Mouse (Mus musculus) spleen, adult 12 weeks (tissue): ENCODE results near the gene Mkrn3.

ENCODE experiments used
- DNase-seq: peaks from one replicate; pipeline ENCODE4 v3.0.0; 2022; ENCODE audit warnings: low spot score

The Mkrn3 gene

DNA sequence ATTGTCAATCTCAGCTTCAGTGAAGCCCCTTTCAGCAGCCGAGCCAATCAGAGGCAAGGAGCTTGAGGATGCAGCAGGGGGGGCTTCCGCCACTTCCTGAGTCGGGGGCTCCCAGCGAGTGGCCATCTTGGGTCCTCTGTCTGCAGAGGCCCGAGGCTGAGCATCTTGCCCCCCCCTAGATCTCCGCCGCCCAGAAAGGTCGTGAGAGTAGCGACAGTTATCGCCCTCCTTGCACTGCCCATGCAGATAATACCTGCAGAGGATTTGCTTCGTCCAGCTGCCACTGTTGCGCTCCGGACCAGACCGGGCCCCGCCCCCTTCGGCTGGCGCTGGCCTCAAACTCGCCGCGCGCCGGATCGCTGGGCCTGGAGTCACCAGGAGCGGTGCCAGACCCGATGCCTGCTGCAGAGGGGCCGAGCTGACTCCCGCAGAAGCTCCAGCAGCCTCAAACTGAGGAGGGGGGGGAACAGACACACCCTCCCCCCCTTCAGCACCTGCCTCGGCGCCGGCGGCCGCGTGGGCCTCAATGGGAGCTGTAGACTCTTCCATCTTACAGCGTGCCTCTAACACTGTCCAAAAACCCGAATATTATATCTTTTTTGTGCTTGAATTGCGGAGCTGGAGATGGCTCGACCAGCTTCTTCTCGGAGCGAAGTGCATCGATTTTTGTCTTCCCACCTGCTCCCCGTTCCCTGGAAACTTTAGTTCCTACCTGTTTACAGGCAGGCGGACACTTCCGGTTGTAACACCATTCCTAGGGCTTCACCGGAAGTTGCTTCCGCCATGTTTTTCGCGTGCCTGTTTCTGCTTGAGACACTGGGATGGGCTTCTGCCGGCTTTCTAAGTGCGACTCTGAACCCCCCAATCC, at the start of gene Mkrn3:
Gene Mkrn3, minus strand, starts transcription at position 647 of the 868 bp plus-strand sequence.
- no peak for DNase-seq

DNA sequence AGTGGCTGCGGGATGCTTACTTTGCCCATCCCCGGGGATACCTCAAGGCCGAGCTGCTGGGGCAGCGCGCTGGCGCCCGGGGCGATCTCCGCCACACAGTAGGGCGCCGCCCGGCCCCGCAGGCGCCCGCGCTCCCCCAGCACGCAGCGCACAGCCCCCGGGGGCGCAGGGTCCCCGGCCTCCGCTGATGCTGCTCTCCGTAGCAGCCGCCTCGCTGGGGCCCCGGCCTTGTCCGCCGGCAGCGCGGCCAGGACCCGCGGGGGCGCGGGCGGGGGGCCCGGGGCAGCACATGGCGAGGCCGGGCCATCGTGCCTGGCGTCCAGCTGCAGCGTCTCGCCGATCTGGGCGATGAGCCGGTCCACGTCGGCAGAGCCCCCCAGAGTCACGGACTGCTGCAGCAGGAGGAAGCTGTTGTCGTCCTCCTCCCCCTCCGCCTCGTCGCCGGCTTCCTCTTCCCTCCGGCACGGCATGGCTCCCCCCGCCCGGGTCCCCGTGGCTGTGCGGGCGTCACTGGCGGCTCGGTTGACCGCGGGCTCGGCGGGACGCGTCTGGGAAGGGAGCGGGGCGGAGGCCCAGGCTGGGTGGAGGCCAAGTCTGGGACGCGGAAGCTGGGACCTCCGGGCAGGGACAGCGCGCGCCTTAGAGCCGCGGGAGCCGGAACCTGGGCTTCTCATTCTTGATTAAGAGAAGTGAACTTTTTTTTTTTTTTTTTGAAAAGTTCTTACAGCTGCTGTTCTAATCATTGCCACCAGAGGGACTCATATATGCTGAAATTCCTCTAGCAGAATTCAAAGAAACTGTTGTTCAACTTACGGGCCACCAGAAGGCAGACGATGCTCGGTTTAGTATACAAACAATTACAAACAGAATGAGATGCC, 44.2 kb upstream of the Mkrn3 start, which contains the start of gene Peg12:
Gene Peg12, minus strand, starts transcription at position 633 of the 878 bp plus-strand sequence.
- DNase-seq: no peak

DNA sequence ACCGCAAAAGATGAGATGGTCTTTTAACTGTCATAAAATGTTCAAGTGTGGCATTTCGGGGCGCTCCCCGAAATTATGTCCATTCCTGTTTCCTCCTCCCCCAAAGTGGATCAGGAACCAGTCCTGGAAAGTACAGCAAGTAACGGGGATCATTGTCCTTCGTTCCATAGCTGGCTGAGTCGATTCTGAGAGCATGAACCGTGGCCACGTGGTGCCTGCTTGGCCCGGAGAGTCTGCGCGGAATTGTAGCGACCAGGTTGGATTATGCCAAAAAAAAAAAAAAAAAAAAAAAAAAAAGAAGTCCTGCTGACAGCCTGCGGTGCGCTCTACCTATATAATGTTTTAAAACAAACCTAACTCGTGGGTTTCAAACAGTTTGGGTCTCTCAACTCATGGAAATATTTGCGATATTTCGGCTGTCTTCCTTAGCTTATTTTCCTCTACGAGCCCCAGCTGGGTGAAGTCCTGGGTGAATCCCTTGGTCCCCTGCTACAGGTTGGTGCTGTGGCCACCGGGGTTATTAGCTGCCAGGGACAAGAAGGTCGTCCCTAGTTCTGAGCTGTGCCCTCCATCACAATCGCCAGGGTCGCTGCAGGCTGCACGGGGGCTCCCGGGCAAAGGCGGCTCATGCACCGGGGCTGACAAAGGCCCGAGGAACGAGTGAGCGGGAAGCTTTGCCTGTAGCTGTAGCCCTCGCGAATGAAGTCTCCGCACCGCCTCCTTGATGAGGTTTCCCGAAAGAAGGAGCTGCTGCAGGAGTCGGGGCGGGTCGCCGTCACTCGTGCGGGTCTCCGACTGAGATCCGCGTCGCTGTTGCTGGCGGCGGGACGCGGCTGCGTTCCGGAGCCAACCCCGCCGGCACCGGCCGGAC, 43.3 kb upstream of the Mkrn3 start:
- no peak for DNase-seq

DNA sequence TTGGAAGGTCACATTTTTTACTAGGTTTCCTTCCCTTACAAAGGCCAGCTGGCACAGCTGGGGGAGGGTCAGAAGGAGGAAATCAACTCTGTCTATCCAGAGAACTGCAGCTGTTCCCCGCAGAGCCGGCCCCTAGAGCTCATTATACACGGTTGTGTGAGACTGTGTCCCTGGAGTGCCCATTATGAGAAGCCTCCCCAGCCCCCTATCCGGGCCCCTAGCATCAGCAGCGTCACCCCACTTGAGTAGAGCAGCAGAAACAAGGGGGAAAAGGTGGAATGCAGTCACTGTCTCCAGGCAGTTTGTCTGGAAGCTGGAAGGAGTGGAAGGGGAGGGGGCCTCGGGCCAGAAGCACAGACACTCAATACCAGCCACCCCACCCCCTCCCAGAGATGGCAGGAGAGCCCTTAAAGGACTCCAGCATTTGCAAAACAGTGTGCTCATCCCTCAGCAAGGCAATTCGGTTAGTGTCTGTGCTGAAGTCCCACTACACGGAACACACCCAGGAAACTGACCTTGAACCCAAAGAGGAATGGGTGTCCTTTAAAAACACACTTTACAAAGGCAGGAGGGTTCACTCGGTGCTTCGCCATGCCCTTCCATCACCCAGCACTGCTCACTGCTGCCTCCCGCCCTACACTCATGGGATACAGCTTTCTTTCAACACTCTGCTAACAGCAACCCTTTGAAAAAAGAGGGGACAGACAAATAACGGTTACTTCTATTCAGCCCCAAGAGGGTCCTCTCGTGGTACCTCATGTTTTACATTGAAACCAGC, 42.5 kb upstream of the Mkrn3 start:
- no peak for DNase-seq

DNA sequence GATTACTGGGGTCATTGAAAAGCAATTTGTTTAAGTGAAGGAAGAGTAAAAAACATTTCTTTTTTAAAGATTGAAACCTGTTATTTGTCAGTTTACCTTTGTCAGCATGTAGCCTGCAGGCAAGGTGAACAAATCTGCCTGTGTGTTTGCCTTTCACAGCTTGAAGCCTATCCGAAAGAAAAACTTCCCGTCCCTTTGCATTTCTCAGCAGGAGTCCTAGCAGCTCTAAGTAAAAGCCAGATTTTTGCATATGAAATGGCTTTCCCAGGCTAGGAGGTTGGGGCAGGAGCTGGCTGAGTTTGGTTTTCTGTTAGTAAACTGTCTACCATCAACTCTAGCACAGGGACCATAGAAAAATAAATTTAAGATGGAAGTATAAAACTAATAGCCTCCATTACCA, 32.4 kb upstream of the Mkrn3 start:
- no peak for DNase-seq

DNA sequence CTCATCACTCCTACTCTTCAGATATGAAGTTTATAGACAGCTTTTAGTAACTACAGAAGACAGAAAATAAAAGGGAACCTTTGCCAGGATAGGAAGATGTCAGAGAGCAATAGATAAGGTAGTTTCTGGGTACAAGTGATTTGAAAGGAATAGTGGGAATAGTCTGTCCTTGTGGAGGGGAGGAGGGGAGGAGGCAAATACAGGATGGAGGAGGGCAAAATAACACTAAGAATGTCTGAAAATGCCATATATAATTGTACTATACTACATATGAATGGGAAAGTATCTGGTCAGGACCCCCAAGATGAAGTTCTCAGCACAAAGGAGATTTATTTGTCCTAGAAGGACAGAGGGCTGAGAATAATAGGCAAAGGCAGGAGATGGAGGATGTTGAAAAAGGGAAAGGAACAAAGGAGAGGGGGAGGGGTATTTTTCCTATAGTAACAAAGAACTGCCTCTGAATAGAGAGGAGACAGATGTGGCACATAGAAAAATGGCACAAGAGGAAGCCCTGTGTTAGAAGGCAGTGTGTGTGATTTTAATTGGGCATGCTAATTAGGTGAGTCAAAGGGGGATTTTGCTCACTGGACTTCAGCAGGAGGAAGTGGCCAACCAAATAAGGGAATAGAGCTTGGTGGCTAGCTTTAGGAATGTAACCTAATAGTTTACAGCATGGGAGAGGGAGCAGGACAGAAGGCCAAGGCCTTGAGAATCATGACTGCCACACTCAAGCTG, 25.7 kb upstream of the Mkrn3 start:
- no peak for DNase-seq

DNA sequence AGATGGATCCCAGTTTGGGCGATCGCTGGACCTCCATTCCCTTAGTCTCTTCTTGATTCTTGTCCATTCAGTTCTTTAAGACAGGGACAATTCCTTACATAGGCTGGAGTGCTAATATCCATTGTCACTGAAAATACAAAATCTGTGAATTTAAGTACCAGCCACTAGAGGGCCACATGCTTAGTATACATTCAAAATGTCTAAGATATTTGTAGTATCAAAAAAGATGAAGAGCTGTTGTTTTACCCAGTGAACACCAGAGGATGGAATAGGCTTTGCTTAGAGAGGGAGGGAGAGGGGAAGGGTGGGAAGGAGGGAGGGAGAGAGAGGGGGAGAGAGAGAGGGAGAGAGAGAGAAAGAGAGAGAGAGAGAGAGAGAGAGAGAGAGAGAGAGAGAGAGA, 16.5 kb upstream of the Mkrn3 start:
- DNase-seq: no peak

DNA sequence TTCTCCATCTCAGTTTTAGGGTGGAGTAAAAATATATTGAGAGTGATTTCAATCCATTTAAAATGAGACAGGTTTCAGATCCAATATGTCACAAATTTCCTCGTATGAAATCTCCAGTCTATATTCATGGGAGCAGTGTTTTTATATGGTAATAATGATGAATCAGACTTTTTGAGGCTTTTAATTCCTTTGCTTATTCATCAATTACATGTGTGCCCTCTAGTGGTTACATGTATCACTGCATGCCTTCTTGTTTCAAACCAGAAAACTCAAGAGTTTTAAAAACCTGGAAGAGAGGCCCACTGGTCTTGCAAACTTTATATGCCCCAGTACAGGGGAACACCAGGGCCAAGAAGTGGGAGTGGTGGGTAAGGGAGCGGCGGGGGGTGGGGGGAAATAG, 13.3 kb upstream of the Mkrn3 start:
- DNase-seq: no peak

DNA sequence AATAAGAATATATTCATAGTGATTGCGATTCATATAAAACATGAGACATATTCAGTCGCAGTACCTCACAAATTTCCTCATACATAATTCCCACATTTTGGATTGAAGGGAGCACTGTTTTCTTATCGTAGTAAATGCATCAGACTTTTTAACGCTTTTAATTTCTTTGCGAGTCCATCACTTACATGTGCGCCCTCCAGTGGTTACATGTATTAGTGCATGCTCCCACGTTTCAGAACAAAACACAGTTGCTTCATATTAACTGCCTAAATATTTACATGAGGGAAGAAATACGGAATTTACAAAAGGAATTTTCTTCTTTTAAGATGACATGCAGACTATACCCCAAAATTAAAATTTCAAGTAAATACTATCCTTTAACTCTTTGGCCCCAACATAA, 8.4 kb upstream of the Mkrn3 start:
- DNase-seq: no peak

DNA sequence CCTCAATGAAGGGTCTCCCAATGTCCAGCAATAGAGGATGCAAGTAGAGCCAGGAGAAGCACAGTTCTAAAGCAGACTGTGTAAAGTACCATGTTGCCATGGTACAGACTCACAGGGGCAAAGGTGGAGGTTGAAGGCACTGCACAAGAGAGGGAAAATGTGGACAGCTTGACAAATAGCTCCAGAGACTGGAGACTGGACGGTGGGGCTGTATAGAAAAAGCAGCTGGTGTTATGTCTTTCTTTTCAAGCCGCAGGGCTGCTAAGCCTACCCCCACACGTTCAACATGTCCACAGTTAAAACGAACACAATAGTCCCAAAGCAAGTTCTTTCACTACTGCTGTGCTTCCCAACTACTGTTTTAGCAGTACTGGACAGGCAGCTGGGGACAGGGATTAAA, 3.3 kb upstream of the Mkrn3 start:
- DNase-seq: no peak

DNA sequence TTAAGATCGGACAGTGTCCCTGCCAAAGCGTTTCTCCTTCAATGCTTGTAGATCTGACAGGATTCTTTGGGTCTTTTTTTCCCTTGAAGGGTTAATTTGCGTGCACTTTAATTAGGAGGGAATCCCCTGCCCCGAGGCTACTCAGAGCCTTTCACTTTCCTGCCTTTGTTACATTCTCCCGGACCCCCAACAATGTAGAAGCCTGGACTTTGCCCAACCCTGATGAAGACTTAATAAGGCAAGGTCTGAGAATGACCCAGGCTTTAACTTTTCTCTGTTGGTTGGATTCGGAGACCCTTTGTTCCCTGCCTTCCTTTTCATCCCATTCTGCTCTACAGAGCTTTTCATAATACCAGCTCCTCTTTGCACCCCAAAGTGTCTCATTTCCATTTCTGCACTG, 627 bp upstream of the Mkrn3 start:
- no peak for DNase-seq

DNA sequence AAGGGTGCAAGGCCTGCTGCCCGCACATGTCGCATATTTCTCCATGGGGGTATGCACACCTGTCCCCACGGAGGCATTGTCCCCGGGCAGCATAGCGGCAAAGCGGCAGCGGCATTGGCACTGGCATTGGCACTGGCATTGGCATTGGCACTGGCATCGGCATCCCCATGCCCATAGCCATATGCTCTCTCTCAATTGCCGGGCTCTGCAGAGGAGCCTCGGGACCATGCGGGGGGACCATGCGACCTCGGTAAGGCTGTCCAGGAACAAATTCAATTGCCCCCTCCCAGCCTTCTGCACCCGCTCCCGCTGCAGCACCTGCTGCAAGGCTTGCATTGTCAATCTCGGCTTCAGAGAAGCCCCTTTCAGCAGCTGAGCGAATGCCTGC, 840 bp downstream of the Mkrn3 start:
- no peak for DNase-seq

DNA sequence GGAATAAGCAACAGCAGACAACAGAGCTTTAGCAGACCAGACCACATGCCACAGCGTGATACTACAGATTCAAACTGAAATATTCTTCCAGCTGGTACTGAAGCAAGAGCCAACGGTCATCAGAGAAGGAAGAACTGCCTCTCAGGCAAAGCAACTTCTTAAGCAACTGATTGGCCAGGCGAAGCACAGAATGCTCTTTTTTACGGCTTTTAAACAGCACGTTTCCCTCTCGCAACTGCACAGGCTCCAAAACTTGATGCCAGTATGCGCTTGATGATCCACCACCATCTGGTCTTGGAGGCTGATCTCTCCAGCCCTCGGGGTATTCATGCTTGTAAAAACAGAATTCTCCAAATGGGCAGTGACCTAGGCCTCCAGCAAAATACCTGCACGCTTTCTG, 1.6 kb downstream of the Mkrn3 start:
- no peak for DNase-seq

DNA sequence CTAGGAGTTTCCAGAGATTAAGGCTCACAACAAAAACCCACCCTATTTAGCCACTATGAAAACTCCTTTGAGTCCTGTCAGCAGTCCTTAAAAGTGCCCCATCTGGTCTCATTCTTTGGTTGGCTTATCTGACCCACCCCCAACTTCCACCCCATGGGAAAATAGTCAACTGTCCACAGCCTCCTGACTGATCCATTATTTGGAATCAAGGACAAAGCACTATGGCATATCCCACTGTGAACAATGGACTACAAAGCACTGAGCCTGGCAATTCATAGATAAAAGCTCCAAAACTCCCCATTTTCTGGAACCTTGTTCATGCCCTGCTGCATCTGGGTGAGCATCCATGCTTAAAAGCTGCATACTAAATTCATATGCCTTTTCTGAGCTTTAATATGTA, 3.8 kb downstream of the Mkrn3 start:
- DNase-seq: no peak

DNA sequence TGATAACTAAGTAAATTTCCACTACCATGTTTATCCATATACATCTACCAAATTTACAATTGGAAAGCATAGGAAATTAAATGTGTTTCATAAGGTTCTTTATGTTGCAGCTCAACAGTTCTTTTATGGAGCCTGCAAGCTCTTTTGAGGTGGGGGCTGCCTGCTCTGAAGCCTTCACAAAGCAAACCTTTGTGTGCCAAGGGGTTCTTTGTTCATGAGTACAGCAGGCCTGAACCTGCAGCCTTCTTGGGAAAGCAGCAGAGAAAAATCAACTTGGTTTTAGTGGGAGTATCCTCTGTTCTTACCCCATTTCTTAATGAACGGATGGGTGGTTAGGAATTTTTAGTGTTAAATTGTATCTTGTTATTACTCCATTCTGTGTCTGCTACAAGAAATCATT, 4.7 kb downstream of the Mkrn3 start:
- no peak for DNase-seq

DNA sequence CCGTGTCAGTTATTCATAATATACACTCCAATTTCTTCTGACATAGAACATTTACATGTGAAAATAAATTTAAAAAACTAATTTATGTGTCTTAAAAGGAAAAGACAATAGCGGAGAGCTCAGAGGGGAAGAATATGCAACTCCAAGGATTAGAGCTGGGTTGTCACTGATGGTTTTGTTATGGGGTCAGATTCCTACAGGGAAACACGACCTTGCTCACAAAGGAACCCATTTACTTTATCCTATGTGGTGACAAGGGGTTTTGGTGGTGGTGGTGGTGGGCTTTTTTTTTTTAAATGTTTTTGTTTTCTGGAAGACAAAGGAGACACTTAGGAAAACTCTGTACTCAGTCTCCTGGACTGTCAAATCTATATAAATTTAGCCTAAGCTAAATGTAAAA, 12.1 kb downstream of the Mkrn3 start:
- no peak for DNase-seq

DNA sequence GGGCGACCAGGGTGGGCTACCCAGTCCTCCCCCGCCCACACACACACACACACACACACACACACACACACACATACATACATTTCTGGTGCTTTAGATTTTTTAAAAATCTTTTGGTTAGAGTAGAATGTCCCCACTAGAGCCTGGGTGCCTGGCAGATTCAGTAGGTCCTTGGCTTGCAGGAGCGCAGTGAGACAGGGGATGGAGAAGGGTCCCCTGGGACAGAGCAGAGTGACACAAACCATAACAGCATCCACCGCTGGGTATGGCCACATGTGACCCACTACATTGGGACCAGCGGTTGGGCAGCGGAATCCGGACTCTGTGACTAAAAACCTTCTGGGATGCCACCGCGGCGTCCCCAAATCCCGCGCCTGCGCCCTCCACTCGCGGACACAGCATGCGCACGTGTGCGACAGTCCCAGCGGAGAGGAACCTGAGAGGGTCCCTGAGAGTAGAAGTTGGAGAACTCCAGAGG, 13.3 kb downstream of the Mkrn3 start:
- no peak for DNase-seq

DNA sequence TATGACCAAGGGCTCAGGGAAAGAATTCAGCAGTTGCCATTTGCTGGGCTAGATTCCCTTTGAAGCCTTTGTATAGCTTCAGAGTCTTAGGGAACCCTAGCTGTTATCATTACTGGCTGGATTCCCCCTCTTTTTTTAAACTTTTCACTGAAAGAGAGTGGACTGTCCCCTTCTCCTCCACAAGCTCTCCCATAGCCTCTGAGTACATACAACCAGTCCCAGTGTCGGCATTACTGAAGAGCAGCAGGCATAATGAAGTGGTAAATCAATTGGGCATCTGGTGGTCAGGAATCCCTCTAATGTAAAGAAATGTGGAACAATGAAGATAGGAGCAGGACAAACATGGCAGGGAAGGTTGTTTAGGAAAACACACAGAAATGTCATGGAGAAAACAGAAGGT, 27.7 kb downstream of the Mkrn3 start:
- DNase-seq: no peak

DNA sequence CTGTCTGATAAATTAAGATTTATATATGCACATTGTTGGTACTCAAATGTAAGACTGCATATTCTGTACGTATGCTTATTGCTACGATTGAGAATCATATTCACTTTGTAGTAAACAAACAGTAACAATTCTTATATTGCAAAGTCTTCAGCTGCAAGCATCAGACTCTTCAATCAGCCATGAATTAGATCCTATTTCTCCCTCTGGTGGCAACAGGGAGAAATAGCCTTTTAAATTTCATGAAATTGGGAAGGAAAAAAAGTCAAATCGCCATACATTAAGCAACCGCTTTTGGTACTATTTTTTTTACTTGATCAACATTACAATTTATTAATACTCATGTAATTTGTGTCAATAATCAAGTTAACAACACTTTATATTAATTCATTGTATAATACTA, 31.6 kb downstream of the Mkrn3 start:
- DNase-seq: no peak

DNA sequence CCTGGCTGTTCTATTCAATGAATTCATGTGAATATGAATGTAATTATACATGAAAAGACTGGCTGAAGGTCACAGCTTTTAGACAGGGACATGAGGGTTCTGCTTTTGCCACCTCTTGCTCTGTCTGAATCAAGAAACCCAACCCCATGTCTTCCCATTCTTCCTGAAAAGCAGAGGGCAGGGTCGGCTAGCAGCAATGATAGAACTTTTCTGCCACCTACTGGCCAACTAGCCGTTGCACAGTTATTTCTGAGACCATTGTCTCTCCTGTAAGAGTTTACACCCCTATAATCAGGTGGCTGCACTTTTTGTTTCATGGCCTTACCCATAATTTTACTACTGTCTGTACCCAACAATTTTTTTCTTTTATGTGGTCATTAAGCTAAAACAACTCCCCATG, 37.5 kb downstream of the Mkrn3 start:
- no peak for DNase-seq

DNA sequence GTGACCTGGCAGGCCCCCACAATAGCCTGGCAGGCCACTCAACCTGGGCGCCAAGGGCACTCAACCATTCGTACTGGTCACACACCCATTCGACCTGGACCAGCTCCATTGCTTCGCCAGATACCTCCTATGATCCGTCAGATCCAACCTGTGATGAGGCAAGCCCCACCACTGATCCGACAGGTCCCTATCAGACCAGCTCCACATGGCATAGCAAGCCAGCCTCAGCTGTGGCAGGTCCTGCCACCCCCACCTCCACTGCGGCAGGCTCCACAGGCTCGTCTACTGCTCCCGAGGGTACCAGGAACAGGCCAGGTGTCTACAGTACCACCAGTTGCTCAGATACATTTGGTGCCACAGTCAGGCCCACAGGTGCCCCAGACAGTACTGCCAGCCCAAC, 41.4 kb downstream of the Mkrn3 start:
- no peak for DNase-seq
